Mouse (Mus musculus): ENCODE measurements around the gene Rheb.
"Not testable (repeated sequence)": the region's sequence is repeated elsewhere in the genome, so short reads cannot be mapped to it uniquely, and the experiment has no call there.

Rheb gene

GRCm38 (mm10) chr5:24842274-24843102 lies at the start of gene Rheb:
Gene Rheb (minus strand): TSS chr5:24842624.
- peak; percentile 100 for DNase-seq (ENCODE audit: low read depth)

DNA sequence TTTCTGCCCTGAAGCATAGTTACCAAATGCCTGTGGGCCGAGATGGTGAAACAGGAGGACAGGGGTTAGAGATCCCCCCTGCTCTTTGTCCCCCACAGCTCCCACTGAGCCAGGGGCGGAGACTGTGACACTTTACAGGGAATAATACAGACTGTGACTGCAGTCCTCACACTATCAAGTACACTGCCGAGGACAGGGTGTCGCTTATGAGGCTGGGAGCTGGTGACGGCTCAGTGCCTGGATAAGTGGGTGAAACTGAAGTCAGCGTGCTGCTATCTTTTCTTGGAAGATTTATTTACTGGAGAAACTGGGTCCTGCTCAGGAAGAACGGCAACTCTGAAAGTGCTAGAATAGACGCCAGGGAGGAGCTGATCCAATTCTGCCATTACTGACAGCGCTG lies 47.4 kb upstream of the Rheb start:
- no peak for DNase-seq (ENCODE audit: low read depth)

- no peak for DNase-seq (ENCODE audit: low read depth)
These were observed 46.6 kb upstream of the Rheb start for GRCm38 (mm10) chr5:24888874-24889591.

GRCm38 (mm10) chr5:24887271-24887670 lies 44.8 kb upstream of the Rheb start:
- peak; percentile 83 for DNase-seq (ENCODE audit: low read depth)

GRCm38 (mm10) chr5:24878713-24879112 lies 36.3 kb upstream of the Rheb start:
- DNase-seq (ENCODE audit: low read depth) = no peak

DNA sequence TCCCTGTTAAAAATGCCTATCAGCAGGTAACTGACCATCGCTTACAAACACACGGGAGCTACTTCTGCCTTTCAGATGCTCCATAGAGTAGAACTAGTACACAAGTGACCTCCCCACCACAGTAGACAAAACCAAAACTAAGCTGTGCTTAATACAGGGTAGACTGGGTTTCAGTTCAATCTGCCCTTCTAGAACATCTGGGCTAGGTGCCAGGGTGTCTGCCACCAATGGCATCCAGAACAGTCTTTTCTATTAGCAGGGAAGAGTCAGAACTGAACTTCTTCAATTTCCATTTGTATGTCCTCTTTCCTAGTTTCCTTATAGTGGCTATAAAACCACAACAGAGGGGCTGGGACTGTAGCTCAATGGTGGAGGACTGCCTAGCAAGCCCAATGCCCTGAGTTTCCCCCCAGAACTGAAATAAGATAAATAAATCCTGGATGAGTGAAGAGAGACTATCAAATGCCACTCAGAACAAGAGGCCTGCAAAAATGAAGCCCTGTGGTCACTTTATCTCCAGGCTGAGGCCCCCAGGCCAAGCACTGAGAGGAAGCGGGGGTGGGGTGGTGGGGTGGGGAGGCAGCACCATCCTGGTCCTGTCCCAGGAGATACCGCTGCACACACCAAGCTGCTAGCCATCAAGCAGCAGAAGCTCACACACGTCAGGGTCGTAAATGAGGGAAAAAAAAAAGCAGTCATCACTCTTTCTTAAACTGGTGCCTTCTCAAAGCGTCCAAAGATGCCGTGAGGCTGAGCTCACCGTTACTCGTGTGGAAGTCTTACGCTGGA lies 35.6 kb upstream of the Rheb start:
- DNase-seq (ENCODE audit: low read depth) = no peak

- no peak for DNase-seq (ENCODE audit: low read depth)
These were observed 34.2 kb upstream of the Rheb start for GRCm38 (mm10) chr5:24876653-24877052.

DNA sequence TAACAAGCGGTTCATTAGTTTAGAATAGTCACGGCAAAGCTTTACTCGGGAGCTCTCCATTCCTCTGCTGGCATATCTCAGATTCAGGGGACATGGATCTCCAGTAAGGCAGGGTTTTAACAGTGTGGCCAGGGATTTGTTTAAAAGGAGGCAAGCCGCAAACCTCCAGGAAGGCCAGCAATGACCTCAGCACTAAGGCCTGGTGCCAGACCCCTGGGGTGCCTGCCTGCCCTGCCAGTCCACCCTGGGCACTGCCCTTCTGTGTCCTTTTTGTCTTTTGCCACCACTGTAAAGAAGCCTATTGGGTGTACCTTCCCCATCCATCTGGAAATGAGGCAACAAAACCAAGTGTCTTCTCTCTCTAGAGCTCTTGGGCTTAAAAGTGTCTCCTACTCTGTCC lies 31.7 kb upstream of the Rheb start:
- no peak for DNase-seq (ENCODE audit: low read depth)

DNA sequence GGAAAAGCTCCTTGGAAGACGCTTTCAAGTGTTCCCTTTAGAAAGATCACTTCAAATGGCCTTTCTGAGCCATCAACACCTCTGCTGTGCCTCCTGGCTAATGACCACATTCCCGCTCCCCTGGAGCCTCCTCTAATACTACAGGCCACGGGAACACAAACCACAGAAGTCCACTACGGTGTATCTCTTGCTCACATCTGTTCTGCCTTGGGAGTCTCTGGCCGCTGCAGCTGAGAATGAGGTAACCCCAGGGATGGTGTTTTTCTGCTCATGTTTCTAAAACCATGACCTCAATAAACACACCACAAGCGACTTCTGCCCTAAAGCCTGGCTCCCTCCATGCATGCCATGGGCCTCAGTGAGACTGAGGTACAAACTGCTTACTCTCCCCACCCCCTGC lies 30.8 kb upstream of the Rheb start:
- no peak for DNase-seq (ENCODE audit: low read depth)

- peak; percentile 90 for DNase-seq (ENCODE audit: low read depth)
These were observed 28.9 kb upstream of the Rheb start for GRCm38 (mm10) chr5:24871276-24871675.

DNA sequence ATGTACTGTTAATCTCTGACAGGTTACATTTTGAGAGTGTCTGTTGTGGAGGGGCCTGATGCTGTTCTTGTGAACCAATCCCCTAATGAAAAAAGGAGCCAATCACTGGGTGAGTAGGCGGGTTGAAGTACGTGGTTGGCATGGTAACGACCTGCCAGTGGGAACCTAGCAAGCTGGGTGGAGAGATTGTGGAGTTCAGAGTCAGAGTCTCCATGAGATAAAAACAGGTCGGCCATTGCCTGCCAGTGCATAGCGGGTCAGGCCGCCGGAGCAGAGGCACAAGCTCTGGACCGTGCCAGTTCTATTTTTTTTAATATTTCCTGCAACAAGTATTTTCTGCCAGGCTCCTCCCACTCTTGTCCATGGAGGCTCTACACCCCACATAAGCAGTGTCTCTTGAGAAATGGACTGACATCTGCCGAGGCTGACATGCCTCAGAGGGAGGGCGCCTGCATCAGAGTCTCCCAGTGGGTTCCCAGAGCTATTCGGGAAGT lies 27.4 kb upstream of the Rheb start:
- no peak for DNase-seq (ENCODE audit: low read depth)

GRCm38 (mm10) chr5:24863804-24864203 lies 21.4 kb upstream of the Rheb start:
- no peak for DNase-seq (ENCODE audit: low read depth)

GRCm38 (mm10) chr5:24861449-24861930 lies 19.1 kb upstream of the Rheb start:
- no peak for DNase-seq (ENCODE audit: low read depth)

- peak; percentile 79 for DNase-seq (ENCODE audit: low read depth)
These were observed 18.4 kb upstream of the Rheb start for GRCm38 (mm10) chr5:24860635-24861448.

DNA sequence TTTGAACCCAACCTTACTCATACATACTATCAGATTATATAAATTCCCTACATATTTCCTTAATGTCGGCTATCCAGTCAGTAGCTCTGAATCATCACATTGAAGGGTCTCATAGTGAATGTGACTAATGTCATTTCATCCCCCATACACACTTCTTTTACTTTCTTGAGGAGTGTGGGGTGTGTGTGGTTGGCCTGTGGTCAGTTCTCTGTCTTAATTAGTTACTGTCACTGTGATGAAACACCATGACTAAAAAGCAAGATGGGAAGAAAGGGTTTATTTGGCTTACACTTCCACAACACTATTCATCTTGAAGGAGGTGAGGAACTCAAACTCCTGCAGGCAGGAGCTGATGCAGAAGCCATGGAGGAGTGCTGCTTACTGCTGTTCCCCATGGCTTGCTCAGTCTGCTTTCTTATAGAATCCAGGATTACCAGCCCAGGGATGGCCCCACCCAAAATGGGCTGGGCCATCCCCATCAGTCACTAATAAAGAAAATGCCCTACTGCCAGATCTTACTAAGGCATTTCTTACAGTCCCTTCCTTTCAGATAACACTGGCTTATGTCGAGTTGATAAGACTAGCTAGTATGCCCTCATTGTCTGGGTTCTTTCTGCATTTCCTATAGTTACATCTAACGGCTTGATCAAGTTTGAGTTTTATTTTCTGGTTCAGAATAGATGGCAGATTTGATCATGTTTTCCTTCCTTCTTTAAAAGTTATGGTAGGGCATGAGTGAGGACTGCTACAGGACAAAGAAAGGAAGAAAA lies 17.5 kb upstream of the Rheb start:
- peak; percentile 64 for DNase-seq (ENCODE audit: low read depth)

DNA sequence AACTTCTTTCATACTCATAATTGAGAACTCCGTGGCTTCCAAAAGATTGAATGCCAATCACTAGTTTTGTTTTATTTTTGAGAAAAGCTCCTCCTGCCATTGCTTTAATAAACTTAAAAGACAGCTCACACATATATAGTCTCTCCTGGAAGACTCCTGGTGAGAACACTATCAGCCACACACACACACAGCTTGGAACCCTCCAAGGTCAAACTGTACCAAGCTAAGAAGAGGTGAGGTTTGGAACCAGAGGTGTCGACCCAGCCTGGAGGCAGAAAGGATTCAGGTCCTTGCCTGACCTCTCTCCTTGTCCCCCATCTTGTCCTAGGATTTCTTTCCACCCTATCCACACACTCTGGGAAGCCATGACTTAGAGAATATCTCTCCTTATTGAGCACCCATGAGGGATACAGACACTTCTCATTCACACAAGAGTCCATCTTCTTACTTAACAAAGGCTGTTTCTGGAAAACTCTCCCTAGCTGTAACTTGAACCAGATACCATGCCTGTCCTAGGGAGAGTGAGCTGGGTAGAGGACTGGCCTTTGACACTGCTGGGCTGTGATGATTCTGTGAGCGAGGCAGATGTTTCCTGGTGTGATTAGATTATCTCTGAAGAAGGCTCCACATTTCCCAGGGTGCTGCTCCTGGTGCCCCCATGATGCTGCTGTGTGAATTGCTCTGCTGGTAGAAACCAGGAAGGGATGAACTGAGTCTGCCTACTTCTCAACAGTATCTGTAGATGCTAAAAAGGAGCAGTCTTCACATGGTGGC lies 12.6 kb upstream of the Rheb start:
- DNase-seq (ENCODE audit: low read depth) = no peak

DNA sequence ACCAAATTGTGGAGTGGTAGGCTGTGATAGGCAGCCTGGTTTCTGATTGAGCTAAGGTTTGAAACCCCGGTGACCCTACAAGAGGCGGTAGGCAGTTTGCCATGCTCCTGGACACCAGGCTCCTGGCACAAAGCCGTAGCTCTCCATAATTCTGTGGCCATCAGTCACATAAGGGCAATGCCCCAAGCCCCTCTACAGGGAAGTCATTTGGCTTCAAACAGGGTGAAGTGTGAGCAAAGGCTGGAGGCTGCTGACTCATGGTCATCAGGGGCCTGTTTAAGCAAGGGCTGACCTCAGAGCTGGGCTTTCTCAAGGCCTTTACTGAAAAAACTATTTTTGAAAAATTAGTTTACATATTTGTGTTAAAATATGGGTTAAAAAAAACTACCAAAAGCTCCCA lies 11.8 kb upstream of the Rheb start:
- peak; percentile 80 for DNase-seq (ENCODE audit: low read depth)

DNA sequence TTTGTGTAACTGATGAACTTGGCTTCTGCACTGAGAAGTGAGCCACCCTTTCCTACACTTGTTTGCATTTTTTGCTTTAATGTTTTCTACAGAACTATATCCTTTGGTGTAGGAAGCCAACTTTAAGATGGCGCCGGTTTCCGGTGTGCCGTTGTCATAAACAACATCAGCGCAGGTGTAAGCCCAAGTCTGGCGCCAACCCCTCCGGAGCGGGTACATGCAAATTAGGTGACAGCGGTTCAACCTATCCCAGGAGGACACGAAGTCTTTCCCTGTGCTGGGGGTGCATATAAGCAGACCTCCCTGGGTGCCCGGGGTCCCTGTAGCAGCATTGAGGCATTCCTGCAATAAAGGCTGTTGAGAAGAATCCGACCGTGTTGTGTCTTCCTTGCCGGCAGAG lies 5.8 kb upstream of the Rheb start:
- not testable (repeated sequence) for DNase-seq (ENCODE audit: low read depth)

DNA sequence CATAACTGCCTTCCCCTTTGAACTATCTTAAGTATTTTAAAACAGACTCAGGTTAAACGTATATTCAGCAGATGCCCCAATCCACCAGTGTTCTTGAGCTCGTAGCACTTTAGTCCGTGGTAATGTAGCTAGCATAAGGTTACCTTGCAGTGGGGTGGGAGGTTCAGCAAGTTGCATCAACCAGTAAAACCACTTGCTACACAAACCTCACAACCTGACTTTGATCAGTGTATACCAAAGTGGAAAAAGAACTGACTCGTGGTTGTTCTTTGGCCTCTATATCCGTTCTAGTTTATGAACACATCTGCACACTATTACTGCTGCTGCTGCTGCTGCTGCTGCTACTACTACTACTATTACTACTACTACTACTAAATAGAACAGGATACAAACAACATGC lies 1.4 kb upstream of the Rheb start:
- DNase-seq (ENCODE audit: low read depth) = no peak

- DNase-seq (ENCODE audit: low read depth) = peak; percentile 66
These were observed 665 bp upstream of the Rheb start for GRCm38 (mm10) chr5:24843103-24843475.

All from NIH3T3 (cell line).